Mouse (Mus musculus): Measurements from ENCODE around the gene Grik4.

GRCm38 (mm10) chr9:42488071-42488470 is 456.2 kb downstream of the Grik4 start:
- TF ChIP-seq CTCF (IDR thresholded peaks at IDR 0.05; ENCODE audit: borderline replicate concordance, insufficient read depth, low read length) (no peak), POLR2A (IDR thresholded peaks at IDR 0.05; ENCODE audit: low read depth, low read length) (no peak)

Measured in embryonic fibroblast, embryonic 13.5 days (primary cell).